Mouse (Mus musculus): ENCODE measurements around the gene Mad1l1. TPM values are rescaled to one million over a fixed set of nuclear protein-coding genes. Genes with fewer than 3 reads are reported as not detected.

The Mad1l1 gene
- total RNA-seq, 2 experiments from 2014 or later: 11.2 to 63.1 TPM

- peak; percentile 85 for ATAC-seq (replicated peaks; ENCODE audit: poor library complexity)
Measured at GRCm38 (mm10) chr5:140331615-140332512, 10.5 kb upstream of the Mad1l1 start, which contains the start of gene Mrm2. Gene Mrm2 (minus strand): TSS chr5:140331898.

GRCm38 (mm10) chr5:140324058-140324457, 2.7 kb upstream of the Mad1l1 start:
- no peak for ATAC-seq (replicated peaks; ENCODE audit: poor library complexity)

DNA sequence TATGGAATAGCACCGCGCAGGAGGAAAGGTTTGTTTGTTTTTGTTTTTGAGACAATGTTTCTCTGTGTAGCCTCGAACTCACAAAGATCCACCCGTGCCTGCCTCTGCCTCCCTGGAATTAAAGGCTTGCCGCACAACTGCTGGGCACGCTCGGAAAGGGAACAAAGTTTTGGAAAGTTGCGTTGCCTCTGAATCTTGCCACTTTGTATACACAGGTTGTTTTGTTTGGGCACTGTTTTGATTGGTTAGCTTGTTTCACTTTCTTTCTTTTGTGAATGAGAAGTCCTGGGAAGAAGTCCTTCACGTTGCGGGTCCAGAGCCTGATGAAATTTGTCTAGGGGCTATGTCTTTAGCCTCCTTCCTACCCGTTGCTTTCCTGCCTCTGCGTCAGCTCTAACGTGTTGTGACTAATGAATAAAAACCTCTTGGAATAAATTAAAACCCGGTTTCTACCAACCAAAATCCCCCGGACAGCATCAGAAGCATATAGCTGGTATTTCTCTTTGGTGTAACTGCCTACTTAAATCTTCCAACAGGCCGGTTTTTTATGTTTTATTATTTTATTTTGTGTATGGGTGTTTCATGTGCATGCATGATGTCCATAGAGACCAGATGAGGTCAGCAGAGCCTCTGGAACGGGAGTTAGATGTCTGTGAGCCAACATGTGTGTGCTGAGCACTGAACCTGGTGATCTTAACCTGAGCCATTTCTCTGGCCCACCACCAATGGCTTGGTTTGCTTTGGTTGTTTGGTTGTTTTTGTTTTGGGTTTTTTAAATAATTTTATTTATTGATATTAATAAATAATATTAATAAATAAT, 614 bp upstream of the Mad1l1 start:
- ATAC-seq (replicated peaks; ENCODE audit: poor library complexity): peak; percentile 32

DNA sequence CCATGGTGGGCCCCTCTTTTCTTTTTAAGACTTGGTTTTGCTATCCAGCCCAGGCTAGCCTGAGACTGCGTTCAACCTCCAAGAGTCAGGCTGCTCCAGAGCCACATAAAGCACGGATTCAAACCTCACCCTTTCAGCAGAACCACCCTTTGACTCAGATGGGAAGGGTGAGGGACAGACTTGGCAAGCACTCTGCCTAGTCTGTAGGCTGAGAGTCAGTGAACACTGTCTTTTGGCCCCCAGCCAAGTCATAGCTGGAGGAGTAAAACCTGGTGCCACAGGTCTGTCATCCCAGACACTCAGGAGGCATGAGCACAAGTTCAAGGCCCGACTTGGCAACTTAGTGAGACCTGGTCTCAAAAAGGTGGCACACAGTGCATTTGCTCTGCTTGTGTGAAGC, 4.6 kb downstream of the Mad1l1 start:
- no peak for ATAC-seq (replicated peaks; ENCODE audit: poor library complexity)

- ATAC-seq (replicated peaks; ENCODE audit: poor library complexity): no peak
Measured at GRCm38 (mm10) chr5:140307602-140308001, 13.8 kb downstream of the Mad1l1 start.

- ATAC-seq (replicated peaks; ENCODE audit: poor library complexity): no peak
Measured at GRCm38 (mm10) chr5:140306016-140306415, 15.3 kb downstream of the Mad1l1 start.

- no peak for ATAC-seq (replicated peaks; ENCODE audit: poor library complexity)
Measured at GRCm38 (mm10) chr5:140298291-140298690, 23.1 kb downstream of the Mad1l1 start.

- peak; percentile 78; the same call in 1 of the 2 replicates for ATAC-seq (replicated peaks; ENCODE audit: poor library complexity)
Measured at GRCm38 (mm10) chr5:140292152-140292551, 29.2 kb downstream of the Mad1l1 start.

DNA sequence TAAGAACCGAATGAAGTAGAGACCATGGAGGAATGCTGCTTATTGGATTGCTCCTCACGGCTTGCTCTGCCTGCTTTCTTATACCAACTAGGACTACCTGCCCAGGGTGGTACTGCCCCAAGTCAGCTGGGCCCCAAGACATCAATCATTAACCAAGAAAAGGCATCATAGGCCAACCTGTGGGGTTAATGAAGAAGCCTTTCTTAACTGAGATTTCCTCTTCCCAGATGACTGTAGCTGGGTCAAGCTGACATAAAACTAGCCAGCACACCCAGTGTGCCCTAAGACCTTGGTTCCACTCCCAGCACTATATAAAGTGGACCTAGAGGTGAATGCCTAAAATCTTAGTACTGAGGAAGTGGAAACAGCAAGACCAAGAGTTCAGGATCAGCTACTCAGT, 32.2 kb downstream of the Mad1l1 start:
- ATAC-seq (replicated peaks; ENCODE audit: poor library complexity): no peak

- no peak for ATAC-seq (replicated peaks; ENCODE audit: poor library complexity)
Measured at GRCm38 (mm10) chr5:140288287-140288686, 33.1 kb downstream of the Mad1l1 start.

DNA sequence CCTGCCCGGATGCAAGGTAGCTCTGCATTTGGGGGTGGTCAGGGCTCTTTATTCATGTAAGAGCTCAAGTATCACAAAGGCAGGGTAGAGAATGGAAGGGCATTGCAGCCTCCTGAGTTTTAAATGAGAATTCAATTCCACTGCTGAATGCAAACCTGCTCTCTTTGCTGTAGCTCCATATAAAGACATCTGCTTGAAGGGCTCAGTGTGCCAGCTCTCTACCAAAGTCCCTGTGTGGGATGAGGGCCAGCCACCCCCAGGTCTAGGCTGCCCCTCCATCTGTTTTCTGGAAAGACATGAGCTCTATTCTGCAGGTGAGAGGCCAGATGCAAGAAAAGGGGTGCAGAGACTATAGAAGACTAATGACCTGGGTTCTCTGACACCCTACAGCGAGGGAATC, 36.6 kb downstream of the Mad1l1 start:
- ATAC-seq (replicated peaks; ENCODE audit: poor library complexity): no peak

- no peak for ATAC-seq (replicated peaks; ENCODE audit: poor library complexity)
Measured at GRCm38 (mm10) chr5:140284011-140284410, 37.3 kb downstream of the Mad1l1 start.

GRCm38 (mm10) chr5:140282900-140283299, 38.5 kb downstream of the Mad1l1 start:
- ATAC-seq (replicated peaks; ENCODE audit: poor library complexity): no peak

- ATAC-seq (replicated peaks; ENCODE audit: poor library complexity): no peak
Measured at GRCm38 (mm10) chr5:140282376-140282775, 39.0 kb downstream of the Mad1l1 start.

- ATAC-seq (replicated peaks; ENCODE audit: poor library complexity): no peak
Measured at GRCm38 (mm10) chr5:140280205-140280604, 41.1 kb downstream of the Mad1l1 start.

GRCm38 (mm10) chr5:140276779-140277178, 44.6 kb downstream of the Mad1l1 start:
- ATAC-seq (replicated peaks; ENCODE audit: poor library complexity): no peak

GRCm38 (mm10) chr5:140270976-140271685, 50.2 kb downstream of the Mad1l1 start:
- ATAC-seq (replicated peaks; ENCODE audit: poor library complexity): no peak

- ATAC-seq (replicated peaks; ENCODE audit: poor library complexity): no peak
Measured at GRCm38 (mm10) chr5:140268396-140268795, 53.0 kb downstream of the Mad1l1 start.

DNA sequence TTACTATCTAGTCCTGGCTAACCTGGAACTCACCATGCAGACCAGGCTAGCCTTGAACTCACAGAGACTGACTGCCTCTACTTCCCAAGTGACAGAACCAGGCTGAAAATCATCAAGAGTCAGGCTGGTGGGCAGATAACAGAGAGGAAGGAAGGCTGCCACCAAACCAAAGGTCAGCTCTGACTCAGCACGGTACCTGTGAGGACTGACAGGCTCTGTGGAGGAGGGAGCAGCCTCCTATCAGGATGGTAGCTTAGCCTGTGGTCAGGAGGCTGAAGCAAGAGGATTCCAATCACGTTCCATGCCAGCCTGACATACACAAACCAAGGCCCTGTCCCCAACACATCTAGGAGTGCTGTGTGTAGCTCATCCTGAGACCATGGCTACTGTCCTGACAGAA, 54.3 kb downstream of the Mad1l1 start:
- no peak for ATAC-seq (replicated peaks; ENCODE audit: poor library complexity)

DNA sequence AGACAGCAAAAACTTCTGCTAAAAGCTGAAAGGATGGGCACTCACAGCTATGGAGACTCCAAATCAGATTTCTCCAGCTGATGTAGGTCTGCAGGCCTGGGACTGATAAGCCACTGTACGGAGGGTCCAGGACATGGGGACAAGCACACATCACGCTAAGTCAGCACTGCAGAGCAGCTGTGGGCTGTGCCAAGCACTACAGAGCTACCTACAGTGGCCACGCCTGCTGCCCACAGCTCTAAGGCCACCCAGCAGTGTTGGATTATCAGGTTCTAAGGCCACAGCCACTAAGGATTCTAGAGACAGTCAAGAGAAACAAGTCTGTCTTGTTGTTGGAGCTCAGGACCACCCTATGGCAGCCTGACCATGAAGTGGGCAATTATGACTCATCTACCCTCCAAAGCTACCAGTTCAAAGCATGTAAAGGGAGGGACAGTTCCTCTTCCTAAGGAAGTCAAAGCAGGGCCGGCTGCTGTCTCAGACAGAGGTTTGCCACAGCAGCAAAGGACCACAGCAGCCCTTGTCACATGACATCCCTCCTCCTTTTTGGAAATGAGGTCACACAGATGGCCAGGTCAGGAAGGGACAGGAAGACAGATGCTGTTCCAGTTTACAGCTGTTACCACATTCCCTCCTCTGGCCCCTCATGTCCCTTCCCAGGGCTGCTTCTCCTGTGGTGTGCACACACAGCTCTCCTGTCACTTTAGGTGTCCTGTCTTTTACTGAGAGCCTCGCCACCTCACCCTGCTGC, 56.4 kb downstream of the Mad1l1 start:
- ATAC-seq (replicated peaks; ENCODE audit: poor library complexity): peak; percentile 75

All from megakaryocyte progenitor cell, adult 5-6 weeks (primary cell).